Comparison of ENCODE assay signal across 21 mouse cellular contexts in the genomic region with DNA sequence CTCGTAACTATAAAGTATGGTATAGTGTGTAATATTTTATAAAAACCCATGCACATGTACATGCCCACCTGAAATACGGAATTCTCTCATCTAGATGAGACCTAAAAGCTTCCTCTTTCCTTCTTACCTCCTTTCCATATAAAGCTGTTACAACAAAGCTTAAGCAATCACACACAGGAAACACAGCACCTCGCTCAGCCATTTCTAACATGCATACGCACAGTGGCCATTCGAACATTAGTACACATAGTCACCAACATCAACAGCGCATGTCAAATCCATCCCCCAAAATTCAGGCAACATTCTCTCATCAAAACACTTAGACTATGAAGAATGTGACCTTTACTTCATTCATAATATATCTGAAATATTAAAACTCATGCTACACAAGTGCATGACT.
DNase-seq lines count a peak whose midpoint lies in the region; ATAC-seq lines count a peak whose summit lies in the region.
"Had no signal": no experiment of that assay in that cellular context is flagged by ENCODE, and none has a peak within 500 bp of the region (broad histone marks: within the 10 kb centered on the region; RNA-seq: fewer than 3 reads in every experiment).

No protein-coding gene starts in this region.

- H3K27me3 ChIP-seq in midbrain, embryonic 11.5 days (ENCODE audit: control insufficient read depth, insufficient read depth, low read length), result no peaks in the 10 kb centered on the region
- no peaks in the 10 kb centered on the region for H3K27me3 ChIP-seq in midbrain, embryonic 10.5 days (ENCODE audit: low read depth, poor library complexity, severe bottlenecking)
- H3K27me3 ChIP-seq: CH12.LX, Patski had no signal

- no peak overlapping the region for H3K4me3 ChIP-seq in midbrain, embryonic 11.5 days (ENCODE audit: low read depth, low read length)
- H3K4me3 ChIP-seq in midbrain, embryonic 10.5 days, result no peak overlapping the region

- WGBS in midbrain, embryonic 11.5 days, result 94% methylated on average over 6 of the region's 6 CpGs
- 96% methylated on average over 6 of the region's 6 CpGs for WGBS in midbrain, embryonic 10.5 days

- peak; percentile 70 for DNase-seq in midbrain, embryonic 11.5 days (ENCODE audit: low spot score, missing footprints)
- DNase-seq in midbrain, embryonic 10.5 days (ENCODE audit: low spot score), result no peak
- no peak for DNase-seq in cerebellum, adult 9-10 months
- DNase-seq in embryo, embryonic 9.5 days (ENCODE audit: extremely low spot score), result no peak
- DNase-seq: adrenal gland, adult 2 months; adrenal gland, adult 8-10 months; adrenal gland, postnatal 10 days; adrenal gland, postnatal 14 days; adrenal gland, postnatal 25 days; adrenal gland, postnatal 36 days; B cell, adult 2 months; cerebellum, adult 11 months; cerebellum, adult 11-12 months; cerebellum, adult 18-20 months had no signal

- no peaks in the 10 kb centered on the region for H3K36me3 ChIP-seq in midbrain, embryonic 11.5 days (ENCODE audit: control insufficient read depth, insufficient read depth, low read length)
- H3K36me3 ChIP-seq in midbrain, embryonic 10.5 days, result no peaks in the 10 kb centered on the region
- H3K36me3 ChIP-seq: G1E had no signal

- no peak overlapping the region for H3K9ac ChIP-seq in midbrain, embryonic 11.5 days (ENCODE audit: low read length)

- ATAC-seq in midbrain, embryonic 11.5 days (ENCODE audit: low FRiP score), result no peak
- ATAC-seq in megakaryocyte, adult 5-6 weeks (ENCODE audit: poor library complexity, severe bottlenecking), result peak; percentile 33; the same call in 1 of the 2 replicates
- ATAC-seq in megakaryocyte progenitor cell, adult 5-6 weeks (replicated peaks; ENCODE audit: poor library complexity), result peak; percentile 65
- ATAC-seq: activated CD4-positive, CD25-positive, alpha-beta regulatory T cell, adult 4 months; CD4-positive, CD25-positive, alpha-beta regulatory T cell, adult 4 months; Patski had no signal

- H3K9me3 ChIP-seq in midbrain, embryonic 11.5 days (ENCODE audit: control insufficient read depth, low read length), result no peaks in the 10 kb centered on the region
- H3K9me3 ChIP-seq in midbrain, embryonic 10.5 days (replicated peaks), result no peaks in the 10 kb centered on the region

- no peak overlapping the region for H3K27ac ChIP-seq in midbrain, embryonic 11.5 days (ENCODE audit: low read depth, low read length)
- no peak overlapping the region for H3K27ac ChIP-seq in midbrain, embryonic 10.5 days (replicated peaks)

- no peak overlapping the region for H3K4me2 ChIP-seq in midbrain, embryonic 11.5 days

- no peaks in the 10 kb centered on the region for H3K4me1 ChIP-seq in midbrain, embryonic 11.5 days (ENCODE audit: control insufficient read depth, insufficient read depth, low read length)
- no peaks in the 10 kb centered on the region for H3K4me1 ChIP-seq in midbrain, embryonic 10.5 days
